22 mouse cellular contexts compared by ENCODE assay signal in genomic region chr10:122690698-122691097, GRCm38 (mm10). TPM values are rescaled to one million over a fixed set of nuclear protein-coding genes. Genes with fewer than 3 reads are reported as not detected.
A peak's percentile ranks its signal among the peaks of the same experiment; 100 is the strongest.
DNase-seq lines count a peak whose midpoint lies in the region; ATAC-seq and TF ChIP-seq lines count a peak whose summit lies in the region.
"Had no signal": no experiment of that assay in that cellular context is flagged by ENCODE, and none has a peak within 500 bp of the region (broad histone marks: within the 10 kb centered on the region; RNA-seq: fewer than 3 reads in every experiment).

No protein-coding gene starts in this region.

- H3K27ac ChIP-seq in CH12.LX (ENCODE audit: insufficient read depth, low read depth) = no peak overlapping the region
- H3K27ac ChIP-seq: embryonic facial prominence, embryonic 10.5 days; forebrain, embryonic 10.5 days; heart, adult 2 months had no signal

- peaks cover 0 to 12% of the 10 kb centered on the region in 2 experiments; a peak in 2 of 4 replicates for H3K4me1 ChIP-seq in CH12.LX (ENCODE audit: control insufficient read depth in 1 of 2, insufficient read depth in 2 of 2)
- H3K4me1 ChIP-seq: heart, embryonic 12.5 days had no signal

- dilution Hi-C loops in CH12.LX (cut with MboI; ENCODE audit: extremely low pct_ligation_motif_present, extremely low pct_unique_long_range_greater_than_20kb, low sequenced_read_pairs) = no loop called here

- H3K4me3 ChIP-seq in CH12.LX (replicated peaks in 1 of 3; ENCODE audit: low read depth in 2 of 3, low read length in 2 of 3, poor library complexity in 1 of 3) = no peak overlapping the region
- H3K4me3 ChIP-seq: embryonic facial prominence, embryonic 10.5 days; forebrain, embryonic 10.5 days; heart, adult 2 months; heart, embryonic 12.5 days had no signal

- H3K27me3 ChIP-seq in CH12.LX (replicated peaks) = no peaks in the 10 kb centered on the region
- H3K27me3 ChIP-seq: heart, embryonic 12.5 days had no signal

- no peaks in the 10 kb centered on the region for H3K9me3 ChIP-seq in CH12.LX (replicated peaks; ENCODE audit: low read length)
- H3K9me3 ChIP-seq: forebrain, embryonic 10.5 days; heart, embryonic 12.5 days had no signal

- no peak for TF ChIP-seq POLR2A in CH12.LX (IDR thresholded peaks at IDR 0.05; ENCODE audit: low read depth, low read length)

- peak; percentile 1 for DNase-seq in 3T3-L1 (ENCODE audit: low read depth, low spot score)
- peak; percentile 51 for DNase-seq in CH12.LX (ENCODE audit: extremely low read depth)
- DNase-seq in heart, adult 11 months = no peak
- DNase-seq in urinary bladder, adult 2 months (ENCODE audit: low spot score) = no peak
- DNase-seq: adrenal gland, adult 8-10 months; adrenal gland, postnatal 36 days; B cell, adult 2 months; cerebellum, adult 11 months; cerebellum, adult 8-10 months; gastrocnemius, postnatal 36 days; heart, adult 2 months had no signal

- no peak overlapping the region for H3K9ac ChIP-seq in CH12.LX (ENCODE audit: insufficient read depth, low read depth)
- H3K9ac ChIP-seq: heart, embryonic 12.5 days had no signal

- in situ Hi-C loops in CH12.LX (cut with MboI; ENCODE audit: low pct_ligation_motif_present, low pct_unique_long_range_greater_than_20kb, low sequenced_read_pairs) = no loop called here

- TF ChIP-seq RAD21 in CH12.LX (IDR thresholded peaks at IDR 0.05; ENCODE audit: low read depth, low read length) = no peak

- peak; percentile 56 for ATAC-seq in common myeloid progenitor, adult 5-6 weeks (replicated peaks; ENCODE audit: low read depth, poor library complexity, severe bottlenecking)
- ATAC-seq in megakaryocyte, adult 5-6 weeks (ENCODE audit: poor library complexity, severe bottlenecking) = peak; percentile 92
- ATAC-seq in activated CD4-positive, CD25-positive, alpha-beta regulatory T cell, adult 4 months = no peak
- ATAC-seq: CD4-positive, CD25-positive, alpha-beta regulatory T cell, adult 4 months; forebrain, embryonic 14.5 days; hindbrain, embryonic 16.5 days; inflammation-experienced regulatory T-cells, adult 6 months; intestine, postnatal 0 days had no signal

- no peak for TF ChIP-seq CTCF in CH12.LX (conservative IDR thresholded peaks at IDR 0.05 in 1 of 2, IDR thresholded peaks at IDR 0.05 in 1 of 2; ENCODE audit: low read depth in 2 of 2, low read length in 2 of 2)

- 0 out of 2 replicates have a peak, but pooled peaks have one; percentile 38 for TF ChIP-seq EP300 in CH12.LX (IDR thresholded peaks at IDR 0.05; ENCODE audit: low read length)

- H3K4me2 ChIP-seq in CH12.LX (ENCODE audit: insufficient read depth, low read depth, poor library complexity, severe bottlenecking) = 0 out of 2 replicates have a peak overlapping the region, but pooled peaks have one; percentile 44
- H3K4me2 ChIP-seq: heart, embryonic 12.5 days had no signal

- H3K36me3 ChIP-seq in CH12.LX (replicated peaks in 1 of 2; ENCODE audit: control insufficient read depth in 1 of 2, insufficient read depth in 1 of 2, low read length in 1 of 2) = peaks cover 0 to 3% of the 10 kb centered on the region in 2 experiments
- H3K36me3 ChIP-seq: embryonic facial prominence, embryonic 10.5 days; forebrain, embryonic 10.5 days; heart, embryonic 12.5 days had no signal

- no peaks in the 10 kb centered on the region for H3K79me2 ChIP-seq in CH12.LX (replicated peaks; ENCODE audit: control insufficient read depth, extremely low read depth, insufficient read depth, poor library complexity, severe bottlenecking)

TF ChIP-seq in CH12.LX, 34 proteins besides CTCF, POLR2A, EP300 and RAD21:
- TF ChIP-seq POLR2AphosphoS2 (IDR thresholded peaks at IDR 0.05; ENCODE audit: low read depth, low read length) = no peak
- TF ChIP-seq SMC3 (IDR thresholded peaks at IDR 0.05; ENCODE audit: low read depth, low read length) = no peak
- TF ChIP-seq NELFE (IDR thresholded peaks at IDR 0.05; ENCODE audit: low read depth, low read length) = no peak
- TF ChIP-seq ZKSCAN1 (IDR thresholded peaks at IDR 0.05; ENCODE audit: borderline replicate concordance, low read depth, low read length) = no peak
- TF ChIP-seq TBP (conservative IDR thresholded peaks at IDR 0.05; ENCODE audit: low read depth, low read length) = no peak
- TF ChIP-seq SIN3A (IDR thresholded peaks at IDR 0.05; ENCODE audit: low read length) = no peak
- no peak for TF ChIP-seq BHLHE40 (IDR thresholded peaks at IDR 0.05; ENCODE audit: low read depth, low read length)
- TF ChIP-seq MXI1 (IDR thresholded peaks at IDR 0.05; ENCODE audit: low read depth, low read length) = no peak
- TF ChIP-seq MAX (IDR thresholded peaks at IDR 0.05; ENCODE audit: low read length) = no peak
- TF ChIP-seq RCOR1 (conservative IDR thresholded peaks at IDR 0.05; ENCODE audit: low read depth, low read length) = no peak
- no peak for TF ChIP-seq ZC3H11A (IDR thresholded peaks at IDR 0.05; ENCODE audit: low read depth, low read length)
- no peak for TF ChIP-seq ELF1 (IDR thresholded peaks at IDR 0.05; ENCODE audit: low read depth, low read length)
- no peak for TF ChIP-seq JUN (IDR thresholded peaks at IDR 0.05; ENCODE audit: insufficient read depth, low read depth, low read length)
- TF ChIP-seq GABPA (IDR thresholded peaks at IDR 0.05; ENCODE audit: insufficient replicate concordance, low read depth, low read length) = no peak
- no peak for TF ChIP-seq MYC (IDR thresholded peaks at IDR 0.05; ENCODE audit: low read depth, low read length)
- no peak for TF ChIP-seq USF2 (conservative IDR thresholded peaks at IDR 0.05; ENCODE audit: low read depth, low read length)
- TF ChIP-seq ZMIZ1 (IDR thresholded peaks at IDR 0.05; ENCODE audit: low read depth, low read length) = no peak

RNA-seq across cellular contexts. Expression of gene Ppm1h, which starts 12.1 kb away (rescaled TPM):
- total RNA-seq in CH12.LX (2012; rRNA removed) (1.3 and 1.7 TPM in 2 replicates), CH12.LX (2014; rRNA removed) (1.1 and 1.3 TPM in 2 replicates)
- 1.2 and 2.2 TPM in 2 replicates for polyA plus RNA-seq in CH12.LX (2012; ENCODE audit: insufficient read length, low read depth)
- 8.6 and 10.9 TPM in 2 replicates for total RNA-seq in common myeloid progenitor, adult 5-6 weeks (2017)
- total RNA-seq in megakaryocyte, adult 5-6 weeks (2015) = 31.8 and 46.5 TPM in 2 replicates
- total RNA-seq in megakaryocyte, adult 5-6 weeks (2017) = 27.9 and 36.6 TPM in 2 replicates
- polyA plus RNA-seq in urinary bladder, adult 2 months (2012; rRNA removed) = 20.9 and 23.1 TPM in 2 replicates
- 10 to 100 TPM; 37.4 to 45.1 TPM for polyA plus RNA-seq in activated CD4-positive, CD25-positive, alpha-beta regulatory T cell, adult 4 months (2017; shearing (Covaris generic))

Comparison
In these comparisons a context has a peak if more than half of its experiments do, and no peak if none do; other contexts are left out.
1. DNase-seq: peak in 3T3-L1 (single experiment) and CH12.LX (single experiment); none in heart, adult 11 months (single experiment) and urinary bladder, adult 2 months (single experiment).